Mouse (Mus musculus) A20 (cell line): ENCODE measurements around the gene Hmgcs2.

ENCODE experiments used
- DNase-seq: peaks from one replicate; pipeline ENCODE4 v3.0.0-alpha.2; 2011; ENCODE audit warnings: low read depth, low spot score

The Hmgcs2 gene

GRCm38 (mm10) chr3:98279682-98280081 is 553 bp upstream of the Hmgcs2 start:
- DNase-seq, result no peak

GRCm38 (mm10) chr3:98280933-98281678 is 871 bp downstream of the Hmgcs2 start:
- peak; percentile 70 for DNase-seq

DNA sequence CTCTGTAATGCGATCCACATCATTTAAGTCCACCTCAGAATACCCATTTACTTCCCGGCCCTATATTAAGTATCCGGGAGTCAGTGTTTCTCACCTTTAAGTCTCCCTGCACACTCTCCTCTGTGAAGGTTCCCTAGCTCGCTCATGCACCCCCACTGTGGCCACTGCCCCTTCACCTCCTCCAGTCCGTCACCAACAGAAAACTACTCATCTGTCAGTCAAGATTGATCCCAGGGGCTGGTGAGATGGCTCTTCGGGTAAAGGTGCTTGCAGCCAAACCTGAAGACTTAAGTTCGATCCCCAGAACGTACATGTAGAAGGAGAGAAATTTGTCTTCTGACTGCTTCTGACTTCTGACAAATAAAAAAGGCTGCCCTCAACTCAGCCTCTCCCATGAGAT is 2.2 kb downstream of the Hmgcs2 start:
- DNase-seq, result no peak

- DNase-seq, result no peak
Observed at GRCm38 (mm10) chr3:98283205-98283604, 3.0 kb downstream of the Hmgcs2 start.

DNA sequence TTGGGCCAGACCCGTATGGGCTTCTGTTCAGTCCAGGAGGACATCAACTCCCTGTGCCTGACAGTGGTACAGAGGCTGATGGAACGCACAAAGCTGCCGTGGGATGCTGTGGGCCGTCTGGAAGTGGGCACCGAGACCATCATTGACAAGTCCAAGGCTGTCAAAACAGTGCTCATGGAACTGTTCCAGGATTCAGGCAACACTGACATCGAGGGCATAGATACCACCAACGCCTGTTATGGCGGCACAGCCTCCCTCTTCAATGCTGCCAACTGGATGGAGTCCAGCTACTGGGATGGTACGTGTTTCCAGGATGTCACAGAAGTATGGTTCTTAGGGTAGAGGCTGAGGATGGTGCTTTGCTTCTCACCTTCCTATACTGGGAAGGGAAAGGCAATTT is 10.8 kb downstream of the Hmgcs2 start:
- DNase-seq, result no peak

- DNase-seq, result no peak
Observed at GRCm38 (mm10) chr3:98295965-98296364, 15.7 kb downstream of the Hmgcs2 start.

GRCm38 (mm10) chr3:98299391-98300100 is 19.3 kb downstream of the Hmgcs2 start:
- DNase-seq, result no peak

GRCm38 (mm10) chr3:98300266-98300665 is 20.0 kb downstream of the Hmgcs2 start:
- no peak for DNase-seq

DNA sequence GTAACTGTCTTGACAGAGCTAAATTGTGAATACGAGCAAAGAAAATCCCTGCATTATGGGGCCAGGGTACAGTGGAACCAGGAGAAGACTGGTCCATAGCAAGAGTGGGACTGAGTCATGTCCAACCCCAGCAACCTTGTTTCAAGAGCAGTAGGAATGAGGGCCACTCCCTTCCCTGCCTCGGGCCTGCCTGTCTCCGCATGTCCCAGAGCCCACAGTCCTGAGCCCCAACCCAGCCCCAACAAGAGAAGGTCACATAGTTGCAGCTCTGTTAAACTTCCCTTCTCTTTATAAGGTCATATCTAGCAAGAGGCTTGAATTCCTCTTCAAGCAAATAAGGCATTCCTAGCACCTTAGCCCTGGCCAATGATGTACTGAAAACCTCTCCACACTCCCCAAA is 21.5 kb downstream of the Hmgcs2 start:
- no peak for DNase-seq

- DNase-seq, result no peak
Observed at GRCm38 (mm10) chr3:98308606-98309005, 28.4 kb downstream of the Hmgcs2 start.

DNA sequence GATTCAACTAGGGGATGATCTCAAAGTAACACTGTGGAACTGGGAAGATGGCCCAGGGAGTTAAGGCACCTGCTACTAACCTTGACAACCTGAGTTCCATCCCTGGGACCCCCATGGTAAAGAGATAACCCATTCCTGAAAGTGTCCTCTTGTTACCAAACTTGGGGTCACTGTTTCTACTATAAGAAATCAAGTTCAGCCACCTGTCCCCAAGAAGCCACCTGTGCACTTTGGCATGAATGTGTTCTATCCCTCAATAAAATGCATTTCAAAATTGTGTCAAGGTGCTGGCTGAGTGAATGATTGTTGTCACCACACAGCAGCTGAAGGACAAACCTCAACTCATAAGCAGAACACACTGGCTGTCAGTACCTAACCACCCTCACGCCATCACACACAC is 30.2 kb downstream of the Hmgcs2 start:
- DNase-seq, result no peak

DNA sequence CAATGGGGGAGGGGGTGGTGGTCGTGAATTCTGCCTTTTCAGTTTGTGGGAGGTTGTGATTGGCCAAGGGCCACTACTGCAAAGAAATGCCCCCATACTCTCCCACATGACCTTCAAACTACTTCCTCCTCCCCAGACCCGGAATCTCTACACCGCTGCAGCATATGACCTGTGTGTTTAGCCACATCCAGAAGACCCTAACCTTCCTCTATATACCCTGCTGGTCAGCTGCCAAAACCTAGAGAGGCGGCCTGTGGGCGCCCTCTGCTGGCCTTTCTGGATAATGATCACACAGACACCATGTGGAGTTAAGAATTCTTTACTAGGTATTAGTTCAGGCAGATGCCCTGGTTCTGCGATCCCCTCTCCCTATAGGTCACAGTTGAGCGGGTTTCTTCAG is 32.6 kb downstream of the Hmgcs2 start:
- peak; percentile 48 for DNase-seq

GRCm38 (mm10) chr3:98313294-98314155 is 33.3 kb downstream of the Hmgcs2 start:
- DNase-seq, result no peak

- no peak for DNase-seq
Observed at GRCm38 (mm10) chr3:98315181-98315580, 34.9 kb downstream of the Hmgcs2 start.

DNA sequence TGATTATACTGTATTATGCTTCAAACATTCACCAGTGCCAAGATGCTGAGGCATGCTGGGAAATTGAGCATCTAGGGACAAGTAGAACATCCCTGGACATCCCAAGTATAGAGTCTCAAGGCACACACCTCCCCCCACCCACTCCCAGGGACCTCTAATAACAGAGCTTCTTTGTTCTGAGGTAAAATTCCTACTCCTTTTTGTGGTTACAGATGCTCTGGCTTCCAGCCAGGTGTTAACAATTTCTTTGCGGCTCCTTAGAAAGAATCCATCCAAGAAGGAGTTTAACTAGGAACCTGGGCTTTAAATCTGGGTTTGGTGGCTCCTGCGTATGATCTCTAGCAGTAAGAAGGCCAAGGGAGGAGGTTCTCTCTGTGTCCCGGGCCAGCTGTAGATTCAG is 36.9 kb downstream of the Hmgcs2 start:
- no peak for DNase-seq

DNA sequence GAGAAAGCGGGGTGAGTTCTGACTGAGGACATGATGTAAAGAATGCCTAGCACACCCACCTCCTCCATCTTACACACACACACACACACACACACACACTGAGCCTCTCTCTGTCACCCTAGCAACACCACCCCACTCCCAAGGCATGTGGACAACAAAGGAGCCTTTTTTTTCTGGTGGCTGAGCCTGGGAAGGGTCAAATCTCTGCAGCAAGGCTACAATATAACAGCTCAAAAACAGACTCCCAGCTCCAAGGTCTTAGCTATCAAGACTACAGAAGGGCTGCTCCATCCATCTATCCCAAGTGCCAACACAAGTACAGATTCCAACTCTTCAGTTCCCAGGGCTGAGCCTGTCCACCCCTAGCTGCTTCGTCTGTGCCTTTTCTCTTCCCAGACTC is 39.0 kb downstream of the Hmgcs2 start:
- peak; percentile 41 for DNase-seq

- DNase-seq, result no peak
Observed at GRCm38 (mm10) chr3:98322209-98322608, 42.0 kb downstream of the Hmgcs2 start.

- DNase-seq, result no peak
Observed at GRCm38 (mm10) chr3:98324235-98324634, 44.0 kb downstream of the Hmgcs2 start.

DNA sequence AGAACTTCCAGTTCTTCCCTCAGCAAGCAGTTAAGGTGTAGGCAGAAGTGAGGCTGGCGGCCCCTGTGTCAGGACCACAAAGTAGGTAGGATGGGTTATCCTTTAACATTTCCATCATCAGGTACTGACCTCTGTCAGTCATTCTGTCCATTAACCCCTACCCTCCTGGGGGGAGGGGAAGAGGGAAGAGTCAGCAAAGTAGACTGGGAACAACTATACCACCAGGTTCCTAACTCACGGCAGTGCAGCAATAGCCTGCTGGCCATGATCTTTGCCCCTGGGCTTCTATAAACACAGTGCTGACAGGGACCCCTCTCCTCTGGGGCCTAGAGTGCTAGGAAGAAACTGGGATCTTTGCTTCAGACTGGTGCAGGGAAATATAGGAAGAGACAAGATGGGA is 53.8 kb downstream of the Hmgcs2 start:
- no peak for DNase-seq

- DNase-seq, result peak; percentile 55
Observed at GRCm38 (mm10) chr3:98335331-98335730, 55.1 kb downstream of the Hmgcs2 start.

DNA sequence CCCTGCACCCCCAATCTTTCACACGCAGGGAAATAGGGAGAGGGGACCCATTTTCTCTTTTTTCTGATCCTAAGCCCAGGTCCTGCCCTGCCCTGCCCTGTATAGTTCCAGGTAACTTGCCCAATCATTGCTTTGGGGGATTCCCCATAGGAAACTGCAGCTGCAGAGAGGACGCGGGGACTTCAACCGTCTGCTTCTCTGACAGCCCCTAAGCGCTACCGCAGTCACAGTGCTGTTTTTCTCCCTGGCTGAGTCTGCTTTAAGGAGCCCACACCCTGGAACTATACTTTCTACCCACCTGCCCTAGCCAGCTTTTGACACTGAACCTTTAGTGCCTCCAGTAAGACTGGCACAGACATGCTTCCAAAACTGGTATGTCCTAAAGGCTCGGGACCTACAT is 55.7 kb downstream of the Hmgcs2 start:
- peak; percentile 88 for DNase-seq
